Mouse (Mus musculus): ENCODE measurements around the gene Clec14a. TPM values are rescaled to one million over a fixed set of nuclear protein-coding genes. Genes with fewer than 3 reads are reported as not detected.
"Not testable (repeated sequence)": the region's sequence is repeated elsewhere in the genome, so short reads cannot be mapped to it uniquely, and the experiment has no call there.

Clec14a gene
- total RNA-seq (2012; rRNA removed), result not detected in 2 replicates
- not detected in 2 replicates for total RNA-seq (2014; rRNA removed)
- not detected in 2 replicates for polyA plus RNA-seq (2012; ENCODE audit: insufficient read length, low read depth)

DNA sequence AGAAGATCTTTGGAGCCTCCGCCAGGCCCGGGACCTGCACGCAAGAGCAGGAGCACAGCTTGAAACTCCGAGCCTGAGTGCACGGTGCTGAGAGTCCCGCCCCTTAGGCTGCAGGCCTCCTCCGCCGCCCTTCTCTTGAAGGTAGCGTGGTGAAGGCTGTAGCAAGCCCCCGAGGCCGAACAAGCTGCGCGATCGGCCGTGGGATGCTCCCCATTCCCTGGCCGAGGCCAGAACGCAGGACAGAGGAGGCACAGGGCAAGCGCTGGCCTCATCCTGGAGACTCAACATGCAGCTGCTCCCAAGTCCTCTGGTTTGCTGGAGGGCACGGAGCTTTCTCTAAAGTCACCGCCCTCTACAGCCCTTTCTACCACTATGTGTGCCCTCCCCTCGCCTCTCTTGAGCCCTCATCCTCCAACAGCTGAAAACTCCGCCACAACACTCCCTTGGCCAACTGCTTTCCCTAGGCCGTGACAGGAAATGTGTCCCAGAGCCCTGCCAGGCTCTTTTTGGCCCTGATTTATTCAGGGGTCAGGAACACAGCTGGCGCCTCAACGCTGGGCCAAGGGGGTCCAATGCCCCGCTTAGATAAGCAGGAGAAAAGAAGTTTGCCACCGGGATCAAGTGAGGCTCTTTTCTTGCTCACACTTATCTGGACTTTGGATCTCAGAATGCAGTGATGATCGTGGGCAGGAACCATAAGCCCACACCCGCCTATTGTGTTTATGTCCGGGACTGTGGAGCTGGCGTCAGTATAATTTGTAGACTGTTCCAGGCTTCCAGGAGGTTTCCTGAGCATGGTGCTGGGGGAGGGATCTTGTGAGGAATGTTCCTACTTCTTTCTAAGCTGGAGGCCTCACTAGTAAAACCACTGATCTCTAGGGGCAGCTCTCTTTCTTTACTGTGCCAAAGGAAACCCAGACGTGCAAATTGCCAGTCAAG is at the start of gene Clec14a:
TSS of gene Clec14a (minus strand) at position 728 of the 939 bp plus-strand sequence.
- Histone ChIP-seq H3K36me3 (replicated peaks in 1 of 2; ENCODE audit: control insufficient read depth in 1 of 2, insufficient read depth in 1 of 2, low read length in 1 of 2) (no peaks in the 10 kb centered on the region), H3K9ac (ENCODE audit: insufficient read depth, low read depth) (no peak within 1 kb of the TSS), H3K79me2 (replicated peaks; ENCODE audit: control insufficient read depth, extremely low read depth, insufficient read depth, poor library complexity, severe bottlenecking) (no peaks in the 10 kb centered on the region), H3K27ac (ENCODE audit: insufficient read depth, low read depth) (no peak within 1 kb of the TSS), H3K4me3 (replicated peaks in 1 of 3; ENCODE audit: low read depth in 2 of 3, low read length in 2 of 3, poor library complexity in 1 of 3) (no peak within 1 kb of the TSS), H3K27me3 (replicated peaks) (no peaks in the 10 kb centered on the region), H3K4me1 (ENCODE audit: control insufficient read depth in 1 of 2, insufficient read depth in 2 of 2) (no peaks in the 10 kb centered on the region), H3K4me2 (ENCODE audit: insufficient read depth, low read depth, poor library complexity, severe bottlenecking) (no peak within 1 kb of the TSS), H3K9me3 (replicated peaks; ENCODE audit: low read length) (no peaks in the 10 kb centered on the region)
- in situ Hi-C loops (cut with MboI; ENCODE audit: low pct_ligation_motif_present, low pct_unique_long_range_greater_than_20kb, low sequenced_read_pairs), result no loop called here
- no peak for DNase-seq (ENCODE audit: extremely low read depth)
- dilution Hi-C loops (cut with MboI; ENCODE audit: extremely low pct_ligation_motif_present, extremely low pct_unique_long_range_greater_than_20kb, low sequenced_read_pairs), result no loop called here
- no peak for TF ChIP-seq MAX (IDR thresholded peaks at IDR 0.05; ENCODE audit: low read length)
- no peak for TF ChIP-seq MEF2A (IDR thresholded peaks at IDR 0.05; ENCODE audit: borderline replicate concordance, low read depth, low read length)
- no peak for TF ChIP-seq ZKSCAN1 (IDR thresholded peaks at IDR 0.05; ENCODE audit: borderline replicate concordance, low read depth, low read length)
- no peak for TF ChIP-seq ZC3H11A (IDR thresholded peaks at IDR 0.05; ENCODE audit: low read depth, low read length)
- no peak for TF ChIP-seq PAX5 (IDR thresholded peaks at IDR 0.05; ENCODE audit: low read length)
- no peak for TF ChIP-seq NRF1 (IDR thresholded peaks at IDR 0.05; ENCODE audit: low read depth, low read length)
- no peak for TF ChIP-seq MYC (IDR thresholded peaks at IDR 0.05; ENCODE audit: low read depth, low read length)
- TF ChIP-seq CHD1 (IDR thresholded peaks at IDR 0.05; ENCODE audit: low read depth, low read length), result no peak
- no peak for TF ChIP-seq SMC3 (IDR thresholded peaks at IDR 0.05; ENCODE audit: low read depth, low read length)
- TF ChIP-seq UBTF (IDR thresholded peaks at IDR 0.05; ENCODE audit: low read depth, low read length), result no peak
- TF ChIP-seq HCFC1 (IDR thresholded peaks at IDR 0.05; ENCODE audit: low read depth, low read length), result no peak
- no peak for TF ChIP-seq ZMIZ1 (IDR thresholded peaks at IDR 0.05; ENCODE audit: low read depth, low read length)
- no peak for TF ChIP-seq TCF12 (IDR thresholded peaks at IDR 0.05; ENCODE audit: low read depth, low read length)
- TF ChIP-seq MXI1 (IDR thresholded peaks at IDR 0.05; ENCODE audit: low read depth, low read length), result no peak
- TF ChIP-seq GABPA (IDR thresholded peaks at IDR 0.05; ENCODE audit: insufficient replicate concordance, low read depth, low read length), result no peak

DNA sequence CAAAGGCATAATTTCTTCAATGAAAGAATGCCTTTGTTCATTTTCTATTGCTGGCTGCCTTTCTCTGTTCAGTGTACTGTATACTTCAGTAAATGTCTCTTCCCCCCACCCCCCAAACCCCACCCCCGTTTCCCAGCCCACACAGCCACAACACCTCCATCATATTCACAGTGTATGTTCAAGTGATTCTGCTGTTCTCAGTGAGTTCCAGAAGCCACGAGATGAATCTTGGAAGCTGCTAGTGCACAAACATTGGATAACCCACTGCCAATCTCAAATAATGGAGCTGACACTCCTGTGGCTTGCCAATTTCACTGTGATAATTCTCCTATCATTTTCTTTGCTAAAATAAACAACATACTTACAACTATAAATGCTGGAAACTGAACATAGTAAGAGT is 38.7 kb upstream of the Clec14a start:
- Histone ChIP-seq H3K36me3 (replicated peaks in 1 of 2; ENCODE audit: control insufficient read depth in 1 of 2, insufficient read depth in 1 of 2, low read length in 1 of 2) (no peaks in the 10 kb centered on the region), H3K4me2 (ENCODE audit: insufficient read depth, low read depth, poor library complexity, severe bottlenecking) (no peak overlapping the region), H3K4me3 (replicated peaks in 1 of 3; ENCODE audit: low read depth in 2 of 3, low read length in 2 of 3, poor library complexity in 1 of 3) (no peak overlapping the region), H3K27me3 (replicated peaks) (no peaks in the 10 kb centered on the region), H3K4me1 (ENCODE audit: control insufficient read depth in 1 of 2, insufficient read depth in 2 of 2) (no peaks in the 10 kb centered on the region), H3K27ac (ENCODE audit: insufficient read depth, low read depth) (no peak overlapping the region), H3K79me2 (replicated peaks; ENCODE audit: control insufficient read depth, extremely low read depth, insufficient read depth, poor library complexity, severe bottlenecking) (no peaks in the 10 kb centered on the region), H3K9ac (ENCODE audit: insufficient read depth, low read depth) (no peak overlapping the region), H3K9me3 (replicated peaks; ENCODE audit: low read length) (no peaks in the 10 kb centered on the region)
- no peak for DNase-seq (ENCODE audit: extremely low read depth)
- in situ Hi-C loops (cut with MboI; ENCODE audit: low pct_ligation_motif_present, low pct_unique_long_range_greater_than_20kb, low sequenced_read_pairs), result no loop called here
- dilution Hi-C loops (cut with MboI; ENCODE audit: extremely low pct_ligation_motif_present, extremely low pct_unique_long_range_greater_than_20kb, low sequenced_read_pairs), result no loop called here
- TF ChIP-seq TCF12 (IDR thresholded peaks at IDR 0.05; ENCODE audit: low read depth, low read length), result no peak
- TF ChIP-seq GABPA (IDR thresholded peaks at IDR 0.05; ENCODE audit: insufficient replicate concordance, low read depth, low read length), result no peak
- no peak for TF ChIP-seq PAX5 (IDR thresholded peaks at IDR 0.05; ENCODE audit: low read length)
- no peak for TF ChIP-seq NELFE (IDR thresholded peaks at IDR 0.05; ENCODE audit: low read depth, low read length)
- TF ChIP-seq IRF4 (IDR thresholded peaks at IDR 0.05; ENCODE audit: low read depth, low read length), result no peak
- no peak for TF ChIP-seq BHLHE40 (IDR thresholded peaks at IDR 0.05; ENCODE audit: low read depth, low read length)
- no peak for TF ChIP-seq RCOR1 (conservative IDR thresholded peaks at IDR 0.05; ENCODE audit: low read depth, low read length)

DNA sequence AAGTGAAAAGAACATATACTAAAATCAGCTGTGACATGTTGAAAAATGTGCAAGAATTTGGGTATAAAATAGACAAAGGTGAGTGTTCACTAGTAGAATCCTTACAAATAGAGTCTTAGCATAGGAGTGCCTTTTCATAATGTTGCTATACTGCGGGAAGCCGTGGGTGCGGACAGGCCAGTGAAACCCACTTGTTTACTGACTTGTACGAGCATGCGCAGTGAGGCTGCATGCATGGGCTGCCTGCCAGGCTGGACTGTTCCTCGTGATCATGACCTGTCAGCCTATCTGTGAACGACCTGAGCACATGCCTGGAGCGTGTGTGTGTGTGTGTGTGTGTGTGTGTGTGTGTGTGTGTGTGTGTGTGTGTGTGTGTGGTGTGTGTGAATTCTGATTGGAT is 37.3 kb upstream of the Clec14a start:
- in situ Hi-C loops (cut with MboI; ENCODE audit: low pct_ligation_motif_present, low pct_unique_long_range_greater_than_20kb, low sequenced_read_pairs), result not testable (repeated sequence)

More for the DNA sequence above, 37.3 kb upstream of the Clec14a start:
- H3K9ac ChIP-seq (ENCODE audit: insufficient read depth, low read depth); H3K27ac ChIP-seq (ENCODE audit: insufficient read depth, low read depth); H3K4me1 ChIP-seq (ENCODE audit: control insufficient read depth in 1 of 2, insufficient read depth in 2 of 2); DNase-seq (ENCODE audit: extremely low read depth); H3K27me3 ChIP-seq (replicated peaks); H3K79me2 ChIP-seq (replicated peaks; ENCODE audit: control insufficient read depth, extremely low read depth, insufficient read depth, poor library complexity, severe bottlenecking); H3K4me3 ChIP-seq (replicated peaks in 1 of 3; ENCODE audit: low read depth in 2 of 3, low read length in 2 of 3, poor library complexity in 1 of 3); H3K9me3 ChIP-seq (replicated peaks; ENCODE audit: low read length); H3K4me2 ChIP-seq (ENCODE audit: insufficient read depth, low read depth, poor library complexity, severe bottlenecking); H3K36me3 ChIP-seq (replicated peaks in 1 of 2; ENCODE audit: control insufficient read depth in 1 of 2, insufficient read depth in 1 of 2, low read length in 1 of 2); dilution Hi-C loops (cut with MboI; ENCODE audit: extremely low pct_ligation_motif_present, extremely low pct_unique_long_range_greater_than_20kb, low sequenced_read_pairs): not testable (repeated sequence)

Data from CH12.LX (cell line).